Mouse (Mus musculus) frontal cortex, postnatal 36 days (tissue): ENCODE measurements at regions not wholly inside any gene's neighbourhood (a gene's known extent, or its start where the extent isn't known, plus 50 kb on each side); places are given as distances from the start of the nearest gene placed in this dataset.

Source experiments
- DNase-seq, 2 experiments: peaks; one replicate each; pipeline ENCODE4 v3.0.0; 2022; ENCODE audit warnings: low spot score in 2 of 2

- DNase-seq = no peak
Measured at GRCm38 (mm10) chr14:68806646-68807045, 487.5 kb downstream of the Synb start.

DNA sequence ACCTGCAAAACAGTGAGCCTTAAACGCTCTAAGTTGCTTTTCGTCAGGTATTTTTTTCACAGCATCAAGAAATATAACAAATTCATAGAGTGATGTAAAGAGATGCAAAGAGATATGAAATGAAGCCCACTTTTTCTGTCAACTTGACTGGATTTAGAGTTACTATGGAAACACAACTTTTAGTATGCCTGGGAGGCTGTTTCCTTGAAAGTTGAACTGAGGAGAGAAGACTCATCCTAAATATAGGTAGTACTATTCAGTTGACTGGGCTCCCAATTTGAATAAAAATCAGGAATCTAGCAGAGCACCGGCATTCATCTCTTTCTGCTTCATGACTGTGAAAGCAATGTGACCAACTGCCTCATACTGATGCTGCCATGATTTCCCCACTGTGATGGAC is 509.7 kb downstream of the Synb start:
- DNase-seq = peak in 1 of 2 experiments; percentile 2

DNA sequence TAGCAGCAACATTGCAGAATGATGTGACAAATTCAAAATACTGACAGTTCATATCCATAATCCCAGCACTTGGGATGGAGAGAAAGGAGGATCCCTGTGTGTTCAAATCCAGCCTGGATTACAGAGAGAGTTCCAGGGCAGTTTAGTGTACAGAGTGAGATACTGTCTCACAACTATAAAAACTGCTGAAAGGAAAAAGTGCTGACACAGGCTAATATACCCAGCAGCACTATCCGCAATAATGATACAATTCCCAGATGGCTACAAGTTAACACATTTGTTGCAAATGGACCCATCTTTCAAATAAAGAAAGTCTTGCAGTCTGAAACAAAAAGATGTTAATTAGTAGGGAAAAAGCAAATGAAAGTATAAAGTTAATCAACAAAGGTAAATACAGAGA is 510.9 kb downstream of the Synb start:
- no peak for DNase-seq

- no peak for DNase-seq
Measured at GRCm38 (mm10) chr14:68770411-68770810, 523.7 kb downstream of the Synb start.

- DNase-seq = no peak
Measured at GRCm38 (mm10) chr14:68762916-68763315, 531.2 kb downstream of the Synb start.

GRCm38 (mm10) chr14:68744661-68745060 is 549.4 kb downstream of the Synb start:
- no peak for DNase-seq

GRCm38 (mm10) chr14:68738474-68738873 is 555.6 kb downstream of the Synb start:
- DNase-seq = no peak

GRCm38 (mm10) chr14:68735756-68736155 is 558.3 kb downstream of the Synb start:
- peak; percentile 78 to 86 for DNase-seq

- DNase-seq = no peak
Measured at GRCm38 (mm10) chr14:68721156-68721555, 572.9 kb downstream of the Synb start.

DNA sequence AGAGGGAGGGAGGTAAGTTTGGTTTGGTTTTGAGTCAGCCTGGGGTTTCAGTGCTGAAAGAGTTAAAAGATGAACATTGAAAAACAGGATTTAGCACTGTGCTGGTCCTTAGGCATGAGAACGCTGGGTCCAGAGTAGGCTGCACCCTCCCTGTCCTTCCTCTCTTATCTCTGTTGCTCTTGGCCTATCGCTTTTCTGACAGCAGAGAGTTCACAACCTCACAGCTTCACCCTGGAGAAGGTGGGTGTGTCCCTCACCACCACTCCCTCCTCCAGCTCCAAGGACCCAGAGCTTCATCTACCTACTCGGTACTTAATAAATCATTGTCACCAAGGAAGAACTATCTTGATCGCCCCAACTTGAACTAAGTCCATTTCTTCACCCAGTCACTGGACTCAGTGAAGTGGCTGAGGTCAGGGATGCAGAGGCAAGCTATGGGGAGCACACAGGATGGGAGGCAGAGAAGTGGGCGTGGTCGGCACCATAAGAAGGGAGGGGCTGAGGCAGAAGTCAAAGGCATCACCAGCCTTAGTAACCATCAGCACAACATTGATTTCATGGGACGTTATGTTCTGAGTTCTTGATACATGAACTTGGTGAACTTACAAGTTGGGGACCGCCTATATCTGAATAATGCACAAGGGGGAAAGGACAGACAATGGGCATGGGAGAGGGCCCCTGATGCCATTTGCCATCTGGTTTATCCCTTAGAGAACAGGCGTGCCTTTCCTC is 574.5 kb downstream of the Synb start:
- DNase-seq = no peak

DNA sequence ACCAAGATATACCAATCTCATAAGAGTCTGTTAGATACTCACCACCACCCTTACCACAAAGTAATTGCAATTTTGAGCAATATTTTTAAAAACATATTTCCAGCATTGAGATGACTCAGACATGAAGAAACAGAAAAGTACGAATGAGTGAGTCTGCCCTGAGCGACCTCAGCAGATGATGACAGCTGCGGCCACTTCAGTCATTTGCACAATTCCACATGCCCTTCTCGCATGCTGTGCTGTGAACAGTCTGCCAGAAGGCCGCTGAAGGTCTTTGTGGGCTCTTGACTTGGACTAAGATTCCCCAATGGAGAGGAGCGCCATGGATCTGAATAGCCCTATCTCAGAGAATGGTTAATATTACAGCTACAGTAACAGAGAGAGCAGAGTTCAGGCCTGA is 575.3 kb downstream of the Synb start:
- DNase-seq = no peak
